Mouse (Mus musculus): ENCODE measurements around the gene Tmem176b.

DNA sequence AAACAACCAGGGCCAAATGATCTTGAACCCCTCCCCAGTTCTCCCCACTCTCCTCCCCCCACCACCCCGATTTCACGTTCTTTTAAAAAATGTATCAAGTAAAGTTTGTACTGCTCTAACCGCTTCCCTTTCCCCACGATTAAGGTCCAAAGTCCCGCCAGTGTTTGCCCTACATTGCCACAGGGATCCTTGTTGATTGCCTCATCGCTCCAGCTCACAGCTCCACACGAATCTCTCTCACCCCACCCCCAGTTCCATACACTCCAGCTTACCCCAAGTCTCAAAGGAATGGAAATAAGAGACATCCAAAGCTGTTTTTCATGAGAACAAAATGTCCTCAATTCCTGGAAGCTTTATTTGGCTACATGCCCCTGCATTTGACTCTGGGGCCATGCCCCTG, 16.3 kb downstream of the Tmem176b start:
- TF ChIP-seq POLR2A (IDR thresholded peaks at IDR 0.05; ENCODE audit: low read depth, low read length) = no peak
- TF ChIP-seq CTCF (IDR thresholded peaks at IDR 0.05; ENCODE audit: borderline replicate concordance, insufficient read depth, low read length) = no peak

All from embryonic fibroblast, embryonic 13.5 days (primary cell).